Mouse (Mus musculus) testis, postnatal 10 days (tissue): Measurements from ENCODE around the gene Irs2.

ENCODE experiments used
- DNase-seq: peaks from one replicate; pipeline ENCODE4 v3.0.0; 2021; ENCODE audit warnings: low spot score

Irs2 gene

GRCm38 (mm10) chr8:10952706-10953105 lies 55.6 kb downstream of the Irs2 start:
- no peak for DNase-seq

- DNase-seq = no peak
Measured at GRCm38 (mm10) chr8:10952235-10952634, 56.0 kb downstream of the Irs2 start.

- DNase-seq = no peak
Measured at GRCm38 (mm10) chr8:10951567-10951966, 56.7 kb downstream of the Irs2 start.

- DNase-seq = peak; percentile 97
Measured at GRCm38 (mm10) chr8:10945939-10946740, 62.1 kb downstream of the Irs2 start.

GRCm38 (mm10) chr8:10945490-10945889 lies 62.8 kb downstream of the Irs2 start:
- no peak for DNase-seq

- DNase-seq = peak; percentile 74
Measured at GRCm38 (mm10) chr8:10943314-10944060, 64.8 kb downstream of the Irs2 start.

GRCm38 (mm10) chr8:10939883-10940282 lies 68.4 kb downstream of the Irs2 start:
- DNase-seq = no peak

- no peak for DNase-seq
Measured at GRCm38 (mm10) chr8:10939210-10939782, 69.0 kb downstream of the Irs2 start.

- no peak for DNase-seq
Measured at GRCm38 (mm10) chr8:10938284-10938683, 70.0 kb downstream of the Irs2 start.

GRCm38 (mm10) chr8:10936646-10937045 lies 71.6 kb downstream of the Irs2 start:
- no peak for DNase-seq

GRCm38 (mm10) chr8:10935231-10935630 lies 73.0 kb downstream of the Irs2 start:
- no peak for DNase-seq
